In the genomic region with DNA sequence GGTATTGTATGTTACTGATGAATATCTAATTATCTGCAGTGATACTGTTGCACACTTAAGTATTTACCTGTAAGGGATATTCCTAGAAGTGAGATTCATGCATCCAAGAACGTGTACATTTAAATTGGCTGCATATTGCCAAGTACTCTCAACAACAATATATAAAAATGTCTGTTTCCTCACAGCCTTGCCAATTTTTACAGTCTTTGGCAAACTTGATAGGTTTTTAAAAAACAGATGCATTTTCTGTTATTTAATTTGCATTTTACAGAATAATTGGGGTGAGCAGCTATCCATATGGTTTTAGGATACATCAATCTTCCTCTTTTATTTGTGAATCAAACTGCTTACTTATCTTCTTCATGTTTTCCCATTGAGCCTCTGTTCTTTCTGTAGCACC, we compare ENCODE assay signal across 22 mouse cellular contexts.
A peak's percentile ranks its signal among the peaks of the same experiment; 100 is the strongest.
DNase-seq lines count a peak whose midpoint lies in the region; ATAC-seq and TF ChIP-seq lines count a peak whose summit lies in the region.
"Had no signal": no experiment of that assay in that cellular context is flagged by ENCODE, and none has a peak within 500 bp of the region (broad histone marks: within the 10 kb centered on the region; RNA-seq: fewer than 3 reads in every experiment).

No protein-coding gene starts in this region.

- no peak overlapping the region for H3K9ac ChIP-seq in forebrain, embryonic 14.5 days (ENCODE audit: low read length)
- no peak overlapping the region for H3K9ac ChIP-seq in forebrain, postnatal 0 days
- no peak overlapping the region for H3K9ac ChIP-seq in forebrain, embryonic 11.5 days (ENCODE audit: low read length)
- H3K9ac ChIP-seq in midbrain, embryonic 11.5 days (ENCODE audit: low read length) = no peak overlapping the region
- H3K9ac ChIP-seq in midbrain, embryonic 14.5 days (replicated peaks; ENCODE audit: low read length) = no peak overlapping the region
- H3K9ac ChIP-seq: embryonic facial prominence, embryonic 12.5 days; embryonic facial prominence, embryonic 15.5 days; forebrain, embryonic 12.5 days had no signal

- ATAC-seq in forebrain, embryonic 14.5 days = peak; percentile 60; the same call in 1 of the 2 replicates
- 0 out of 2 replicates have a peak, but pooled peaks have one; percentile 16 for ATAC-seq in forebrain, postnatal 0 days
- no peak for ATAC-seq in forebrain, embryonic 11.5 days (replicated peaks; ENCODE audit: low FRiP score)
- no peak for ATAC-seq in midbrain, embryonic 11.5 days (ENCODE audit: low FRiP score)
- ATAC-seq in midbrain, embryonic 14.5 days (ENCODE audit: low FRiP score, low TSS enrichment) = no peak

- H3K4me3 ChIP-seq in forebrain, embryonic 14.5 days (ENCODE audit: low read depth, low read length) = no peak overlapping the region
- H3K4me3 ChIP-seq in forebrain, embryonic 10.5 days = no peak overlapping the region
- H3K4me3 ChIP-seq in forebrain, postnatal 0 days (ENCODE audit: low read depth, low read length) = no peak overlapping the region
- no peak overlapping the region for H3K4me3 ChIP-seq in forebrain, embryonic 11.5 days (ENCODE audit: low read depth, low read length)
- no peak overlapping the region for H3K4me3 ChIP-seq in midbrain, embryonic 11.5 days (ENCODE audit: low read depth, low read length)
- H3K4me3 ChIP-seq in midbrain, embryonic 14.5 days (replicated peaks; ENCODE audit: low read depth, low read length) = no peak overlapping the region
- H3K4me3 ChIP-seq: embryonic facial prominence, embryonic 12.5 days; embryonic facial prominence, embryonic 15.5 days; erythroblast, embryonic 14.5 days; forebrain, embryonic 12.5 days; gastrocnemius, adult 2 months had no signal

- TF ChIP-seq POLR2A in brain, embryonic 14.5 days (IDR thresholded peaks at IDR 0.05; ENCODE audit: borderline replicate concordance, extremely low read depth, insufficient read depth, insufficient read length, poor library complexity, severe bottlenecking) = no peak

- no peaks in the 10 kb centered on the region for H3K4me1 ChIP-seq in forebrain, embryonic 14.5 days (ENCODE audit: control insufficient read depth, insufficient read depth, low read length)
- H3K4me1 ChIP-seq in forebrain, embryonic 10.5 days = no peaks in the 10 kb centered on the region
- H3K4me1 ChIP-seq in forebrain, postnatal 0 days (ENCODE audit: insufficient read depth) = no peaks in the 10 kb centered on the region
- H3K4me1 ChIP-seq in forebrain, embryonic 11.5 days (replicated peaks; ENCODE audit: control insufficient read depth, insufficient read depth, low read length) = no peaks in the 10 kb centered on the region
- no peaks in the 10 kb centered on the region for H3K4me1 ChIP-seq in midbrain, embryonic 11.5 days (ENCODE audit: control insufficient read depth, insufficient read depth, low read length)
- H3K4me1 ChIP-seq in midbrain, embryonic 14.5 days (ENCODE audit: control insufficient read depth, insufficient read depth, low read length) = no peaks in the 10 kb centered on the region
- H3K4me1 ChIP-seq: embryonic facial prominence, embryonic 12.5 days; embryonic facial prominence, embryonic 15.5 days; forebrain, embryonic 12.5 days had no signal

- WGBS in forebrain, embryonic 14.5 days = 43% methylated on average over 1 of the region's 1 CpGs
- WGBS in forebrain, embryonic 10.5 days = 79% methylated on average over 1 of the region's 1 CpGs
- WGBS in forebrain, postnatal 0 days = 43% methylated on average over 1 of the region's 1 CpGs
- 73% methylated on average over 1 of the region's 1 CpGs for WGBS in forebrain, embryonic 11.5 days
- WGBS in midbrain, embryonic 11.5 days = 69% methylated on average over 1 of the region's 1 CpGs
- WGBS in midbrain, embryonic 14.5 days = 78% methylated on average over 1 of the region's 1 CpGs

- no peak overlapping the region for H3K27ac ChIP-seq in forebrain, embryonic 14.5 days (ENCODE audit: low read depth, low read length)
- H3K27ac ChIP-seq in forebrain, embryonic 10.5 days = no peak overlapping the region
- H3K27ac ChIP-seq in forebrain, postnatal 0 days (ENCODE audit: low read depth, low read length) = no peak overlapping the region
- H3K27ac ChIP-seq in forebrain, embryonic 11.5 days (ENCODE audit: low read depth, low read length) = no peak overlapping the region
- no peak overlapping the region for H3K27ac ChIP-seq in midbrain, embryonic 11.5 days (ENCODE audit: low read depth, low read length)
- H3K27ac ChIP-seq in midbrain, embryonic 14.5 days (replicated peaks; ENCODE audit: low read depth, low read length) = no peak overlapping the region
- H3K27ac ChIP-seq: embryonic facial prominence, embryonic 12.5 days; embryonic facial prominence, embryonic 15.5 days; forebrain, embryonic 12.5 days; gastrocnemius, adult 2 months had no signal

- no peak overlapping the region for H3K4me2 ChIP-seq in forebrain, embryonic 14.5 days (ENCODE audit: low read length)
- no peak overlapping the region for H3K4me2 ChIP-seq in forebrain, postnatal 0 days (ENCODE audit: low read depth)
- H3K4me2 ChIP-seq in forebrain, embryonic 11.5 days (ENCODE audit: low read depth, low read length, severe bottlenecking) = no peak overlapping the region
- no peak overlapping the region for H3K4me2 ChIP-seq in midbrain, embryonic 11.5 days
- no peak overlapping the region for H3K4me2 ChIP-seq in midbrain, embryonic 14.5 days (ENCODE audit: low read length)
- H3K4me2 ChIP-seq: embryonic facial prominence, embryonic 12.5 days; embryonic facial prominence, embryonic 15.5 days; forebrain, embryonic 12.5 days had no signal

- no peaks in the 10 kb centered on the region for H3K27me3 ChIP-seq in forebrain, embryonic 14.5 days (replicated peaks; ENCODE audit: control insufficient read depth, insufficient read depth, low read length)
- no peaks in the 10 kb centered on the region for H3K27me3 ChIP-seq in forebrain, embryonic 10.5 days (ENCODE audit: poor library complexity, severe bottlenecking)
- no peaks in the 10 kb centered on the region for H3K27me3 ChIP-seq in forebrain, postnatal 0 days (ENCODE audit: insufficient read depth, low read length)
- H3K27me3 ChIP-seq in forebrain, embryonic 11.5 days (ENCODE audit: control insufficient read depth, insufficient read depth, low read length) = no peaks in the 10 kb centered on the region
- H3K27me3 ChIP-seq in midbrain, embryonic 11.5 days (ENCODE audit: control insufficient read depth, insufficient read depth, low read length) = no peaks in the 10 kb centered on the region
- no peaks in the 10 kb centered on the region for H3K27me3 ChIP-seq in midbrain, embryonic 14.5 days (ENCODE audit: control insufficient read depth, insufficient read depth, low read length)
- H3K27me3 ChIP-seq: embryonic facial prominence, embryonic 12.5 days; embryonic facial prominence, embryonic 15.5 days; forebrain, embryonic 12.5 days had no signal

- TF ChIP-seq CTCF in forebrain, postnatal 0 days (IDR thresholded peaks at IDR 0.05; ENCODE audit: low read depth) = no peak
- TF ChIP-seq CTCF in brain, embryonic 14.5 days (IDR thresholded peaks at IDR 0.05; ENCODE audit: borderline replicate concordance, extremely low read depth, insufficient read depth, insufficient read length) = no peak

- H3K9me3 ChIP-seq in forebrain, embryonic 14.5 days (replicated peaks; ENCODE audit: control insufficient read depth, low read length) = no peaks in the 10 kb centered on the region
- H3K9me3 ChIP-seq in forebrain, embryonic 10.5 days = no peaks in the 10 kb centered on the region
- H3K9me3 ChIP-seq in forebrain, postnatal 0 days (ENCODE audit: low read length) = no peaks in the 10 kb centered on the region
- H3K9me3 ChIP-seq in forebrain, embryonic 11.5 days (ENCODE audit: control insufficient read depth, low read length) = no peaks in the 10 kb centered on the region
- no peaks in the 10 kb centered on the region for H3K9me3 ChIP-seq in midbrain, embryonic 11.5 days (ENCODE audit: control insufficient read depth, low read length)
- no peaks in the 10 kb centered on the region for H3K9me3 ChIP-seq in midbrain, embryonic 14.5 days (ENCODE audit: control insufficient read depth, low read length)
- H3K9me3 ChIP-seq: embryonic facial prominence, embryonic 12.5 days; embryonic facial prominence, embryonic 15.5 days; forebrain, embryonic 12.5 days had no signal

- H3K36me3 ChIP-seq in forebrain, embryonic 14.5 days (ENCODE audit: control insufficient read depth, insufficient read depth, low read length) = no peaks in the 10 kb centered on the region
- H3K36me3 ChIP-seq in forebrain, embryonic 10.5 days (replicated peaks) = no peaks in the 10 kb centered on the region
- no peaks in the 10 kb centered on the region for H3K36me3 ChIP-seq in forebrain, postnatal 0 days (ENCODE audit: insufficient read depth)
- H3K36me3 ChIP-seq in forebrain, embryonic 11.5 days (ENCODE audit: control insufficient read depth, insufficient read depth, low read length) = no peaks in the 10 kb centered on the region
- H3K36me3 ChIP-seq in midbrain, embryonic 11.5 days (ENCODE audit: control insufficient read depth, insufficient read depth, low read length) = no peaks in the 10 kb centered on the region
- H3K36me3 ChIP-seq in midbrain, embryonic 14.5 days (ENCODE audit: control insufficient read depth, insufficient read depth, low read length) = no peaks in the 10 kb centered on the region
- H3K36me3 ChIP-seq: embryonic facial prominence, embryonic 12.5 days; embryonic facial prominence, embryonic 15.5 days; forebrain, embryonic 12.5 days had no signal

- peak; percentile 77 for DNase-seq in forebrain, embryonic 14.5 days (ENCODE audit: low spot score)
- no peak for DNase-seq in forebrain, embryonic 10.5 days (ENCODE audit: extremely low spot score, low spot score)
- peak; percentile 40 for DNase-seq in forebrain, postnatal 0 days
- no peak for DNase-seq in forebrain, embryonic 11.5 days (ENCODE audit: low spot score)
- DNase-seq in midbrain, embryonic 11.5 days (ENCODE audit: low spot score, missing footprints) = peak; percentile 33
- no peak for DNase-seq in midbrain, embryonic 14.5 days
- peak; percentile 79 for DNase-seq in brain, embryonic 14.5 days (ENCODE audit: low read depth)
- DNase-seq in kidney, adult 8-10 months = no peak
- DNase-seq: adrenal gland, adult 2 months; adrenal gland, postnatal 10 days; adrenal gland, postnatal 25 days; cerebellum, adult 11 months; cerebellum, adult 18-20 months; cerebellum, adult 8-10 months; cerebellum, adult 9-11 months; cerebellum, postnatal 36 days; embryo, embryonic 11 days; gastrocnemius, adult 2 months had no signal

Comparison
In these comparisons a context has a peak if more than half of its experiments do, and no peak if none do; other contexts are left out.
1. ATAC-seq: peak in forebrain, embryonic 14.5 days (single experiment) and forebrain, postnatal 0 days (single experiment); none in forebrain, embryonic 11.5 days (single experiment), midbrain, embryonic 11.5 days (single experiment) and midbrain, embryonic 14.5 days (single experiment).
2. DNase-seq: peak in forebrain, embryonic 14.5 days (single experiment), forebrain, postnatal 0 days (single experiment), midbrain, embryonic 11.5 days (single experiment) and brain, embryonic 14.5 days (single experiment); none in forebrain, embryonic 10.5 days (single experiment), forebrain, embryonic 11.5 days (single experiment), midbrain, embryonic 14.5 days (single experiment) and kidney, adult 8-10 months (0 of 2).